ENCODE assay signal across 27 mouse cellular contexts in the genomic region with DNA sequence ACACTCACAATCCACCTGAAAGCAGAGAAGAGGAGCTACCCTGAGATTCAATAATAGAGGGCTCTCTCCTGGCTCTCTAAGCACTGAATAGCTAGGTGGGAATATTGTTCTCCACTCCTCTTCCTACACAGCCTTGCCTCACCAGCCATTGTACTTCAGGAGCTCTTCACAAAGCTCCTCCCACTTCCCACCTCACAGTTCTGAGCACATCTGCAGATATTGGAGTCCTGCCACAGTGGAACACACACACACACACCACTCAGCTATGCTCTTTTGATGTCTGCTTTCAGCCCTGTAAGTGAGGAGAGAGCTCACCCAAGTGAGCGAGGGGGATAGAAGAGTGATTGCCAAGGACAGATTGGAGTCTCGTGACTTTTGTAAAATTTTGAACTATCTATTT. TPM values are rescaled to one million over a fixed set of nuclear protein-coding genes. Genes with fewer than 3 reads are reported as not detected.
"Had no signal": no experiment of that assay in that cellular context is flagged by ENCODE, and none has a peak within 500 bp of the region (broad histone marks: within the 10 kb centered on the region; RNA-seq: fewer than 3 reads in every experiment).

No protein-coding gene starts in this region.

- H3K27ac ChIP-seq: kidney, postnatal 0 days; layer of hippocampus, adult 2 months; limb, embryonic 12.5 days; limb, embryonic 15.5 days; liver, embryonic 14.5 days had no signal

- ATAC-seq: intestine, postnatal 0 days; liver, postnatal 0 days had no signal

- H3K9ac ChIP-seq: limb, embryonic 12.5 days; limb, embryonic 15.5 days; liver, embryonic 14.5 days; liver, postnatal 0 days had no signal

- H3K4me1 ChIP-seq: limb, embryonic 12.5 days; limb, embryonic 15.5 days had no signal

- H3K9me3 ChIP-seq: limb, embryonic 12.5 days; limb, embryonic 15.5 days had no signal

- DNase-seq: kidney, adult 2 months; kidney, postnatal 25 days; left cerebral cortex, postnatal 4 days; liver, postnatal 0 days; midbrain, embryonic 14.5 days; thymus, adult 2 months; thymus, postnatal 14 days; thymus, postnatal 4 days had no signal

- H3K36me3 ChIP-seq: limb, embryonic 12.5 days; limb, embryonic 15.5 days had no signal

- H3K27me3 ChIP-seq: limb, embryonic 12.5 days; limb, embryonic 15.5 days had no signal

- H3K4me3 ChIP-seq: layer of hippocampus, adult 2 months; limb, embryonic 12.5 days; limb, embryonic 15.5 days; megakaryocyte, embryonic 14.5 days had no signal

- H3K4me2 ChIP-seq: limb, embryonic 12.5 days; limb, embryonic 15.5 days; liver, embryonic 11.5 days; midbrain, embryonic 11.5 days had no signal

RNA-seq across cellular contexts. Expression of a gene that starts 6.6 kb away (rescaled TPM):
- total RNA-seq: layer of hippocampus, adult 2 months; layer of hippocampus, postnatal 10 days; left cerebral cortex, postnatal 14 days; left cerebral cortex, postnatal 4 days; midbrain, postnatal 0 days had no signal
- polyA plus RNA-seq: kidney, embryonic 14.5 days; kidney, postnatal 0 days; limb, embryonic 12.5 days; limb, embryonic 15.5 days; liver, embryonic 11.5 days; liver, embryonic 14.5 days; liver, postnatal 0 days; midbrain, embryonic 11.5 days; midbrain, embryonic 14.5 days; neural tube, embryonic 11.5 days; neural tube, embryonic 14.5 days; testis, adult 2 months had no signal

RNA-seq across cellular contexts. Expression of a gene that starts 14.0 kb away (rescaled TPM):
- total RNA-seq: layer of hippocampus, adult 2 months; left cerebral cortex, adult 8-10 months; left cerebral cortex, postnatal 4 days had no signal
- polyA plus RNA-seq: small intestine, adult 2 months; testis, adult 2 months; thymus, adult 2 months had no signal

RNA-seq across cellular contexts. Expression of a gene that starts 14.6 kb away (rescaled TPM):
- total RNA-seq: layer of hippocampus, postnatal 10 days; left cerebral cortex, adult 8-10 months; left cerebral cortex, postnatal 14 days; left cerebral cortex, postnatal 4 days; midbrain, postnatal 0 days had no signal
- polyA plus RNA-seq: kidney, adult 2 months; kidney, embryonic 14.5 days; kidney, postnatal 0 days; limb, embryonic 12.5 days; limb, embryonic 15.5 days; liver, embryonic 11.5 days; liver, embryonic 14.5 days; liver, postnatal 0 days; midbrain, embryonic 11.5 days; midbrain, embryonic 14.5 days; midbrain, postnatal 0 days; neural tube, embryonic 11.5 days; neural tube, embryonic 14.5 days; spleen, adult 2 months; testis, adult 2 months had no signal

RNA-seq across cellular contexts. Expression of a gene that starts 16.3 kb away (rescaled TPM):
- total RNA-seq: layer of hippocampus, adult 2 months; layer of hippocampus, postnatal 10 days; left cerebral cortex, postnatal 14 days; left cerebral cortex, postnatal 4 days had no signal
- polyA plus RNA-seq: testis, adult 2 months had no signal
